Mouse (Mus musculus) heart, adult 8-10 months (tissue): Measurements from ENCODE around the gene Zg16. TPM values are rescaled to one million over a fixed set of nuclear protein-coding genes. Genes with fewer than 3 reads are reported as not detected.
A peak's percentile ranks its signal among the peaks of the same experiment; 100 is the strongest.
"Not testable (repeated sequence)": the region's sequence is repeated elsewhere in the genome, so short reads cannot be mapped to it uniquely, and the experiment has no call there.

Experiments
- DNase-seq: peaks from one replicate; pipeline ENCODE4 v3.0.0; 2022; ENCODE audit warnings: low spot score
- total RNA-seq, 4 experiments: library from RNA; stranded (reverse); gene quantifications; 2 replicates each; pipeline ENCODE4 v1.2.4; 2022

The Zg16 gene
- not detected for total RNA-seq

GRCm38 (mm10) chr7:127087278-127088010 lies at the start of gene Zg16:
Gene Zg16, minus strand, starts transcription at chr7:127087328.
- not testable (repeated sequence) for DNase-seq

- DNase-seq = no peak
Observed at GRCm38 (mm10) chr7:127136181-127137071, 49.3 kb upstream of the Zg16 start.

- no peak for DNase-seq
Observed at GRCm38 (mm10) chr7:127134821-127135447, 47.8 kb upstream of the Zg16 start.

GRCm38 (mm10) chr7:127133125-127133524 lies 46.0 kb upstream of the Zg16 start:
- no peak for DNase-seq

GRCm38 (mm10) chr7:127129638-127130037 lies 42.5 kb upstream of the Zg16 start:
- DNase-seq = peak; percentile 11

GRCm38 (mm10) chr7:127121911-127122270 lies 34.8 kb upstream of the Zg16 start, which contains the start of gene Qprt:
Gene Qprt, minus strand, starts transcription at chr7:127122226.
- DNase-seq = no peak

GRCm38 (mm10) chr7:127121061-127121910 lies 34.2 kb upstream of the Zg16 start:
- DNase-seq = no peak

- DNase-seq = no peak
Observed at GRCm38 (mm10) chr7:127118671-127119445, 31.7 kb upstream of the Zg16 start.

GRCm38 (mm10) chr7:127117948-127118347 lies 30.8 kb upstream of the Zg16 start:
- peak; percentile 26 for DNase-seq

- no peak for DNase-seq
Observed at GRCm38 (mm10) chr7:127116331-127116935, 29.3 kb upstream of the Zg16 start.

- DNase-seq = no peak
Observed at GRCm38 (mm10) chr7:127114920-127115319, 27.8 kb upstream of the Zg16 start.

GRCm38 (mm10) chr7:127113614-127114259 lies 26.6 kb upstream of the Zg16 start:
- no peak for DNase-seq

- no peak for DNase-seq
Observed at GRCm38 (mm10) chr7:127112921-127113597, 25.9 kb upstream of the Zg16 start.

GRCm38 (mm10) chr7:127112251-127112841 lies 25.2 kb upstream of the Zg16 start:
- no peak for DNase-seq

- peak; percentile 26 for DNase-seq
Observed at GRCm38 (mm10) chr7:127111461-127111860, 24.3 kb upstream of the Zg16 start.

- peak; percentile 67 for DNase-seq
Observed at GRCm38 (mm10) chr7:127110239-127111007, 23.3 kb upstream of the Zg16 start.

- no peak for DNase-seq
Observed at GRCm38 (mm10) chr7:127105551-127105950, 18.4 kb upstream of the Zg16 start.
